Comparison of ENCODE assay signal across 24 mouse cellular contexts in the genomic region with DNA sequence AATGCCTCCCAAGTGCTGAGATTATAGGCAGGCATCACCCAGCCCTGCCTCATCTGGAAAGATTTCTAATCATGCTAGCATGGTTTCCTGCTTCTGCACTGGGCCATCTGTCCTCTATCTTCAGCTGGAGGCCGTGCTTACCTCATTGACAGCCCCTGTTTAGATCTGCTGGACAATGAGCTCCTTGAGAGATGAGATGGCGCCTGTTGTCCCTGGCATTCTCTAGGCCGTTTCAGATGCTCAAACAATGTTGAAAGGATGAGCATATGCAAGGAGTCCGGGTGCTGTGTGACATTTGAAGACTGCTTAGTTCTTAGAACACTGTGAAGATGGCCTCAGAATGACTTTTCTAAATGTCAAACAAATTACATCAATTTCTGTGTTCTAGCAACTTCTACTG.
"Had no signal": no experiment of that assay in that cellular context is flagged by ENCODE, and none has a peak within 500 bp of the region (broad histone marks: within the 10 kb centered on the region; RNA-seq: fewer than 3 reads in every experiment).

No protein-coding gene starts in this region.

- DNase-seq: gastrocnemius, postnatal 10 days; gastrocnemius, postnatal 25 days; heart, adult 18-20 months; heart, postnatal 10 days; heart, postnatal 4 days; kidney, adult 18-20 months; kidney, adult 8-10 months; kidney, postnatal 10 days; kidney, postnatal 25 days; kidney, postnatal 4 days; liver; liver, embryonic 13.5 days; liver, postnatal 0 days; lung, adult 2 months had no signal

- H3K27ac ChIP-seq: hindbrain, embryonic 10.5 days; hindbrain, embryonic 12.5 days; hindbrain, embryonic 14.5 days; intestine, embryonic 15.5 days; left cerebral cortex, adult 2 months; limb, embryonic 10.5 days; limb, embryonic 12.5 days; liver, embryonic 13.5 days; liver, embryonic 15.5 days had no signal

- H3K4me3 ChIP-seq: heart, embryonic 10.5 days; heart, embryonic 12.5 days; hindbrain, embryonic 10.5 days; hindbrain, embryonic 12.5 days; intestine, embryonic 15.5 days; left cerebral cortex, adult 2 months; limb, embryonic 10.5 days; limb, embryonic 12.5 days; liver, embryonic 13.5 days; liver, embryonic 15.5 days had no signal
